Mouse (Mus musculus) heart, embryonic 13.5 days (tissue): Measurements from ENCODE around the gene Sept9. TPM values are rescaled to one million over a fixed set of nuclear protein-coding genes. Genes with fewer than 3 reads are reported as not detected.
A peak's percentile ranks its signal among the peaks of the same experiment; 100 is the strongest.

Experiments used
- ATAC-seq: fragments of 200-750 bp; cut with Nextera tagmentation; 2 replicates; pipeline ENCODE4 v1.8.0; 2017; ENCODE audit warnings: moderate TSS enrichment; ENCODE audit not compliant: insufficient number of reproducible peaks, low FRiP score, low TSS enrichment; ENCODE audit errors: extremely low read depth
- H3K27ac ChIP-seq: fragments of 300-500 bp; sonication (generic); replicated peaks from 2 replicates; pipeline ENCODE4 v1.5.1; 2015; ENCODE audit warnings: moderate library complexity, mild to moderate bottlenecking, inconsistent platforms
- H3K27me3 ChIP-seq: fragments of 300-500 bp; sonication (generic); replicated peaks from 2 replicates; pipeline ENCODE4 v1.6.1; 2015; ENCODE audit warnings: mild to moderate bottlenecking, inconsistent platforms
- H3K36me3 ChIP-seq: fragments of 300-500 bp; sonication (generic); 2 replicates; pipeline ENCODE4 v1.6.1; 2015; ENCODE audit warnings: mild to moderate bottlenecking, inconsistent platforms
- H3K4me1 ChIP-seq: fragments of 300-500 bp; sonication (generic); 2 replicates; pipeline ENCODE4 v1.6.1; 2015; ENCODE audit warnings: inconsistent platforms
- H3K4me2 ChIP-seq: fragments of 300-500 bp; sonication (generic); 2 replicates; pipeline ENCODE4 v1.6.1; 2015; ENCODE audit warnings: inconsistent platforms, mild to moderate bottlenecking, moderate library complexity
- H3K4me3 ChIP-seq: fragments of 300-500 bp; sonication (generic); 2 replicates; pipeline ENCODE4 v1.5.1; 2015; ENCODE audit warnings: moderate library complexity, mild to moderate bottlenecking, inconsistent platforms
- H3K9ac ChIP-seq: fragments of 300-500 bp; sonication (generic); 2 replicates; pipeline ENCODE4 v1.6.1; 2015; ENCODE audit warnings: inconsistent platforms, mild to moderate bottlenecking, moderate library complexity
- H3K9me3 ChIP-seq: fragments of 300-500 bp; sonication (generic); 2 replicates; pipeline ENCODE4 v1.6.1; 2016; ENCODE audit warnings: inconsistent platforms
- WGBS: fragments of 180-500 bp; shearing (Covaris S2); methylation state at CpG from one replicate; pipeline ENCODE4 v1.1.7; 2015; ENCODE audit warnings: mixed read lengths; 5-methylcytosine and 5-hydroxymethylcytosine counted together
- polyA plus RNA-seq: library from polyadenylated mRNA; unstranded; fragments of >200 nt; fragmentation: Nextera tagmentation; extraction: Ambion mirVana; gene quantifications from 2 replicates; pipeline ENCODE4 v1.2.1, GENCODE M21; 2015

The Sept9 gene
- polyA plus RNA-seq, 1 experiment from 2014 or later: 75.5 TPM

DNA sequence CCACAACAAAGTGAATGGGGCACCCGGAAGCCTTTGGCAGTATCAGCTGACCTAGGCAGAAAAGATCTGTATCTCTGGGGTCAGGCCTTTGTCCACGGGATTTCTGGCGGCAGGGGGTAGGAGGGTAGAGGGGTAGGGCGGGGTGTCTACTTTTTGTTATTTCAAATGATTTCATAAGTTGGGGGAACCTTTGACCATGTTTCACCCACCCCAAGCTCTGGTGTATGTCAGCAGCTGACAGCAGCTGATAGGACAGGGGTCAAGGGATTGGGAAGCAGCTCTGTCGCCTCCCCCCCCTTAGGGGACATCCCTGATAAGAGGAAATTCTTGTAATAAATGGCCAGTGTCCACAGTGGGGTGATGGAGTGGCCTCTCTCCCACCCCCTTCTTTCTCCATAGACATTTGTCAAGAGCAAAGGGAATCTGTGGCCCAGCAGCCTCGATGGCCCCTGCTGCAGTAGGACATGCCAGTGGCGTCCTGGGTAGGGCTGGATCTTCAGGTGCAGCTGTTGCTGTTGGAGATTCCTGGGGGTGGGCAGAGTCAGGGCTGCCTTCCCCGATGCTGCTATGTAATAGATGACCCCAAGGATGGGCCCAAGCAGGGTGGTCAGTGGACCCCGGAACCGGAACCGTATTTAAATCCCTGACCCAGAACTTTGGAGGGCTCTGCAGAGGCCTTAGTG is 145.0 kb downstream of the Sept9 start:
- H3K27ac ChIP-seq: peak overlapping the region; percentile 87
- H3K9ac ChIP-seq: peak overlapping the region; percentile 70
- no peaks in the 10 kb centered on the region for H3K9me3 ChIP-seq
- WGBS: 30% methylated on average over 11 of the region's 11 CpGs
- H3K4me1 ChIP-seq: peaks cover 98% of the 10 kb centered on the region
- no peak for ATAC-seq
- H3K27me3 ChIP-seq: no peaks in the 10 kb centered on the region
- no peak overlapping the region for H3K4me3 ChIP-seq
- peak overlapping the region; percentile 39 for H3K4me2 ChIP-seq
- 0 out of 2 replicates have a peak, but pooled peaks cover 3% of the 10 kb centered on the region for H3K36me3 ChIP-seq

DNA sequence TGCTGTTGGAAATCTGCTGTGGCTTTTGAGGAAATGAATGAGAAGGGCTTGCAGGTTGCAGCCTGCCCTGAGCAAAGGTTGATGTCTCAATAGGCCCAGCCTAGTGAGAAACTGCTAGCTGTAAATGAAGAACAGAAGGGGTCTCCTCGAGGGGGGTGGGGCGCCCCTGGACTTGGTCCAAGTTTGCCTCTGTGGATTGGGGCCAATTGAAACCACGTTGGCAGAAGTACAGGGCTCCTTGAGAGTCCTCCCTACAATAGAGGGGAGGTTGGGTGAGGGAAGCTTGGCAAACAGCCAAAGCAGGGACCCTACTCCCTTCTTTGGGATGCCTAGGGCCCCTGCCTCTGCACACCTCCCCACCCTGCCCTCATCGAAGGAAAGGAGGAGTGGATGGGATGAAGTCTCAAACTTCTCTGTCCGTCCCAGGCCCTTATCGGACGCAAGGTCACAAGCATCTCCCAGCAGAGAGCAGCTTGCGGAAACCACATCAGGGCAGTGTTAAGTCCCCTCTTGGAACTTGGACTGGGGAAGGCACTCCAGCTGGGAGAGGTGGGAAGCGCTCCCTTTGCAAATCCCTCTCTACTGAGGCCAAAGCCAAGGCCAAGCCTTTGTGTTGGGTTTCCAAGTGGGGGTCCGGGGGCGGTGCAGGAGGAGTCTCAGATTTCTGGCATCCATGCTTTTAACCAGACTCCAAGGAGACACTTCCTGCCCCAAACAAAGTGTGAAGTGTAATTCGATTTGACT is 145.7 kb downstream of the Sept9 start:
- peak overlapping the region; percentile 70 for H3K9ac ChIP-seq
- H3K4me2 ChIP-seq: peak overlapping the region; percentile 39
- no peak overlapping the region for H3K4me3 ChIP-seq
- H3K27me3 ChIP-seq: no peaks in the 10 kb centered on the region
- H3K4me1 ChIP-seq: peaks cover 98% of the 10 kb centered on the region
- 8% methylated on average over 12 of the region's 12 CpGs for WGBS
- no peak for ATAC-seq
- H3K9me3 ChIP-seq: no peaks in the 10 kb centered on the region
- H3K36me3 ChIP-seq: no peaks in the 10 kb centered on the region
- peak overlapping the region; percentile 87 for H3K27ac ChIP-seq

DNA sequence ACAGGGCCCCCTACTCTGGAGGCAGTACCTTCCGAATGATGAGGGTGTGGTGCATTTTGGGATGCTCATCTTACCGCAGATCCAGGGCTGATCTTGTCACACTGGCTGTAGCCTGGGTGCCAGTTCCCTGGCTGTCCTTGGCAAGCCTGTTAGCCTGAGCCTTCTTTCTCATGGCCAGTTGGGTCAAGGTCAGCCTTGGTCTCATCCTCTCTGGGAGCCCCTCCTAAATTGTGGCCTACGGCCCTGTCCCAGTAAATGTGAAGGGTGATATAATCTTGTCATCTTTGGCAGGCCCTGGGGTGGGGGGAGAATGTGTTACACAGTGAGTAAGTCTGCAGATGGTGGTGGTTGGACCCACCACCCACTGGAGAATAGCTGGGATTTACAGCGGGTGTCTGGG is 147.8 kb downstream of the Sept9 start:
- Histone ChIP-seq H3K4me1 (peaks cover 85% of the 10 kb centered on the region), H3K36me3 (peaks cover 11% of the 10 kb centered on the region), H3K9ac (peak overlapping the region; percentile 33), H3K27ac (peak overlapping the region; percentile 36; the same call in 1 of the 2 replicates), H3K4me3 (no peak overlapping the region), H3K27me3 (no peaks in the 10 kb centered on the region), H3K4me2 (no peak overlapping the region), H3K9me3 (no peaks in the 10 kb centered on the region)
- no peak for ATAC-seq
- 75% methylated on average over 4 of the region's 4 CpGs for WGBS

DNA sequence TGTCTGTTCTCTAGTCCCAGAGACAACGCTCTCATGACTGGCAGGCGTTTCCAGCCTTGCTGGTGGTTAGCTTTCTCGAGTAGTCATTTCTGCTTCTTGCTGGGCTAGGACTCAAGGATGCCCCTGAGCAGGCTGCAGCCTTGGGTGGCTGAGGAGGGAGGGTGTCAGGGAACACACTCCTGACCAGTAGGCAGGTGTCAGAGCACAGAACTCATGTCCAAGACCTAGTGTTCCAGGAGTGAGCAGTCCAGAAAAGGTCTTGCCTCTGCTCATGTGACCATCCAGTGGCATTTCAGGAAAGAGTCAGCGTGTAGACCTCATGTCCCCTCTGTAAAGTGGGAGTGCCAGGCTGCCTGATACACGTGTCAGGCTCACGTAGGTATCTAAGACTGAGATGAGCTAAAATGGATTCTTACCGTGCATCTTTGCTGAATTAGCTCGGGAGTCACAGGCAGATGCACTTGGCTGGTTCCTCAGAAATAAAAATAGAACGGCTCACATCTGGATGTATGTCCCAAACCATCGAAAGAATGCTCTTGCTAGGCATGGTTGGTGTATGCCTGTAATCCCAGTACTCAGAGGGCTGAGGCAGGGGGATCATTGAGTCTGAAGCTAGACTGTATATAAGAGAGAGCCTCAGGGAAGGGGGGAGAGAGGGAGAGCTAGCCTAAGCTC is 149.1 kb downstream of the Sept9 start:
- peaks cover 24% of the 10 kb centered on the region for H3K36me3 ChIP-seq
- no peaks in the 10 kb centered on the region for H3K27me3 ChIP-seq
- H3K4me3 ChIP-seq: no peak overlapping the region
- no peak overlapping the region for H3K4me2 ChIP-seq
- ATAC-seq: no peak
- H3K9ac ChIP-seq: peak overlapping the region; percentile 33; the same call in 1 of the 2 replicates
- H3K4me1 ChIP-seq: peaks cover 74% of the 10 kb centered on the region
- no peaks in the 10 kb centered on the region for H3K9me3 ChIP-seq
- 40% methylated on average over 10 of the region's 10 CpGs for WGBS
- peak overlapping the region; percentile 58; the same call in 1 of the 2 replicates for H3K27ac ChIP-seq

DNA sequence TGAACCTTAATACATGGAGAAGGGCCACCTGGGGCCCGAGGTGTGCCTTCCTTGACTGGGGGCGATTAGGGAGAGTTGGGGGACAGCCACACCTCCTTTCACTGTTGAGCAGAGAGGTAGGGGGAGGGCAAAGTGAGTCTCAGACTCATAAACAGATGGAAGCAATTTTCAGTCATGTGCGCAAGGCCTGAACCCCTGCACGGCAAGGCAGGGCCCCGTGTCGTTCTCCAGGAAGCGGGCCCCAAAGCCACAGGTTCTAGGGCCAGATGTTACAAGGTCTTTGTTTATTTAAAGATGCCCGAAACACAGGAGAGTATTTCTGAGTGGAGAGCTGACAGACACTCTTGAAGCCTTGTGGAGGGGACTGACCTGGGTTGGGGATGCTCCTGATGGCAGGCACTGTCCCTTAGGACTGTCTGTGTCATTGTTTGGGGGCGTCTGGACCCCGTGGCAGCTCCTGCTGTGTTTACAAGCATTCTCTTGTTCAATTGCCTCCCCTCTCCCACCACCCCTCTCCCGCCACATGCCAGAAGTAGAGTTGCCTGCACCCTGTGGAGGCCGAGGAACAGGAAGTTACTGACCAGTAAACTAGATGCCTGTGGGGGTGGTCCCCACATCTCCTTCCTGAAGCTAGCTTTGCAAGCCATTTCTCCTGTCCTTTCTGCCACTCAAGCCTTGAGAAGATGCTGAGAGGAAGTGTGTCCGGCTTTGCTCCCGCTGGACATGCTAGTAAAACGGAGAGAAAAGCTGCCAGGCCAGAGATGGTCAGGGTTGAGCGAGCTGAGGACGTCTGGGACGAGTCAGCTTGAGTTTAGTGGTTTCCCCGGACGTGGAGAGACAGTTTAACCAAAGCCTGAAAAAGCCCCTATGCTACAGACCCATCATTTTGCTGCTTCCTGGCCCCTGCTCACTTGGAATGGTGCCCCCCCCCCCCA is 150.2 kb downstream of the Sept9 start:
- peak overlapping the region; percentile 52 for H3K9ac ChIP-seq
- 43% methylated on average over 20 of the region's 20 CpGs for WGBS
- H3K27me3 ChIP-seq: no peaks in the 10 kb centered on the region
- H3K36me3 ChIP-seq: peaks cover 35% of the 10 kb centered on the region
- no peak overlapping the region for H3K4me3 ChIP-seq
- peak overlapping the region; percentile 58 for H3K27ac ChIP-seq
- no peak for ATAC-seq
- H3K4me1 ChIP-seq: peaks cover 62% of the 10 kb centered on the region
- H3K4me2 ChIP-seq: 0 out of 2 replicates have a peak overlapping the region, but pooled peaks have one; percentile 7
- no peaks in the 10 kb centered on the region for H3K9me3 ChIP-seq

DNA sequence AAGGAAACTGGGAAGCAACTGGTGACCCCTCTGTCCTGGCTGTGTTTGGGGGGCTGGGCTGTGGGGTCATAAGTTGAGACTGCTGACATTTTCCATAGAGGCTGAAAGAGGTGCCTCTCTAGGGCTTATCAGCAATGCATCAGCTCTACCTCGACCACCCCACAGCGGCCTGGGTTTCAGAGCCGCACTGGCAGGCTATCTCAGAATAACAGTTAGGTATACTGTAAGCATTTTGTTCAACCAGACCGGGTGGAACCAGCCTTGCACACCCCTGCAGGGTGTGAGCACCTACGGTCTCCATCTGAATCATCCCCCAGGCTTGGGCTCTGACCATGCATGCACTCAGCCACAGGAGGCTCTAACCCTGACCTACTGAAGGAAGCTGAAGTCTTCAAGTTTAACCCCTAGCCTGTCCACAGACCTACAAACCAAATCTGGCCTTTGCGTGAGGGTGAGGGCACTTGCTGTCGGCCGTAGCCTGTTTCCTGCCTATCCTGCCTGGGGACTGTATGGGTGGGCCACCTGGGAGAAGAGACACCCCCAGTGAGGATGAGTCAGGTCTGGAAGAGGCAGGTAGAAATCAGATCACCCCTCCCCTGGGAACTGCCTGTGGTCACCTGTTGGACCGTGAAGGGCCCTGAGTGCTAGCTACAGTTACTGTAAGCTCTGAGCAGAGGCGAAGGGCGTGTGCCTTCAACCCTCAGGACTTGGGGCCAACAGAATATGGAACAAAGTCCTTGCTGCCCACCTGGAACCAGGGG is 151.2 kb downstream of the Sept9 start:
- WGBS: 69% methylated on average over 11 of the region's 11 CpGs
- Histone ChIP-seq H3K27ac (peak overlapping the region; percentile 58), H3K4me2 (no peak overlapping the region), H3K9me3 (no peaks in the 10 kb centered on the region), H3K27me3 (no peaks in the 10 kb centered on the region), H3K4me3 (no peak overlapping the region), H3K36me3 (peaks cover 45% of the 10 kb centered on the region), H3K4me1 (peaks cover 53% of the 10 kb centered on the region), H3K9ac (peak overlapping the region; percentile 52; the same call in 1 of the 2 replicates)
- ATAC-seq: no peak

DNA sequence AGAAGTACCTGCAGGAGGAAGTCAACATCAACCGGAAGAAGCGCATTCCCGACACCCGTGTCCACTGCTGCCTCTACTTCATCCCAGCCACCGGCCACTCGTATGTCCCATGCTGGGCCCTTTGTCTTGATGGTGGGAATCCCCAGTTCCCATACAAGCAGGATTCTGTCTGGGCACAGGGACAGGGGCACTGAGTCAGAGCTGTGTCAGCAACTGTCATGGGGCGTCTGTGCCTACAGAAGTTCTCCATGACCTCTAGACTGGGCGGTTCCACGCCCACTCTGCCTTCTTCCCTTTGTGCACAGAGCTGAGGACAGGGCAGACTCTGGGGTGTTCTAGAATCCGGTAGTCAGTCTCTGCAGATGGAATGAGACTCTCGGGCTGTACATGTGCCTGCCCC is 153.7 kb downstream of the Sept9 start:
- no peak overlapping the region for H3K4me3 ChIP-seq
- peaks cover 68% of the 10 kb centered on the region for H3K36me3 ChIP-seq
- WGBS: 90% methylated on average over 11 of the region's 11 CpGs
- no peaks in the 10 kb centered on the region for H3K27me3 ChIP-seq
- H3K9me3 ChIP-seq: no peaks in the 10 kb centered on the region
- H3K9ac ChIP-seq: no peak overlapping the region
- no peak overlapping the region for H3K27ac ChIP-seq
- no peak for ATAC-seq
- H3K4me1 ChIP-seq: peaks cover 28% of the 10 kb centered on the region
- H3K4me2 ChIP-seq: no peak overlapping the region

DNA sequence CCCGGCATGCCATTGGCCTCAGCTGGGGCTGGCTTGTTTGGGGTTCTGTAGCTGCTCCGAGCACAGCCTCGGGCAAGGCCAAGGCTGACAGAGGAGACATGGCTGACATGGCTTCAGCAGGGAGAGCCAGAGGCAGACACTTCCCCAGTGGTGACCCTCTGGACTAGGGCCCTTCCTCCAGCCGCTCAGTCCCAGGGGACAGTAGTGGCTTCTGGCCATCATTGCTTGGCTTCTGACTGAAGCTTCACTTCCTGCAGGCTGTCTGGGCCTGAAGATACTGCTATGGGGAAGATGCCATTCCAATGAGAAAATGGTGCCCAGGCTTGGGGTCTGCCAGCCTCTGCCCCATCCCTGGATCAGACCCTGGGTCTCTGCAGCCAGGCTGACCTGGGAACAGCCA is 154.6 kb downstream of the Sept9 start:
- no peak overlapping the region for H3K4me2 ChIP-seq
- H3K4me3 ChIP-seq: no peak overlapping the region
- no peaks in the 10 kb centered on the region for H3K9me3 ChIP-seq
- 81% methylated on average over 4 of the region's 4 CpGs for WGBS
- peaks cover 18% of the 10 kb centered on the region for H3K4me1 ChIP-seq
- H3K27ac ChIP-seq: no peak overlapping the region; the same call in 1 of the 2 replicates
- ATAC-seq: no peak
- no peaks in the 10 kb centered on the region for H3K27me3 ChIP-seq
- H3K36me3 ChIP-seq: peaks cover 76% of the 10 kb centered on the region
- H3K9ac ChIP-seq: no peak overlapping the region

DNA sequence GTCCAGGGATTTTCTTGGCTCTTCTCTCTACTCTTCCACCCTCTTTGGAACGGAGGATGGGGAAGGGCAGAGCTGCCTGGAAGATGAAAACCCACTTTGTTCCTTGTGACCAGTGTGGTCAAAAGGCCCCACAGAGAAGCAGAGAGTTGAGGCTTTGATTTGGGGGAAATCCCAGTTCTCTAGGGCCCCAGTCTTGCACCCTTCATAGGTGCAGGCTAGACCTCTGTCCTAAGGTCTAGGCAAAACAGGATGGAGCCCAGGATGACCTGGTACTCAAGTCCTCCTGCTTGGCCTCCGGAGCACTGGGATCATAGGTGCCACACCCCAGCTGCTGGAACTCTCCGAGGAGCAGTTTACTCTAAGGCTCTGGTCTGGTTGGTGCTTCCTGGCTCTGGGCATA is 157.5 kb downstream of the Sept9 start:
- H3K9me3 ChIP-seq: no peaks in the 10 kb centered on the region
- no peak overlapping the region for H3K4me3 ChIP-seq
- no peaks in the 10 kb centered on the region for H3K27me3 ChIP-seq
- 72% methylated on average over 3 of the region's 3 CpGs for WGBS
- no peak overlapping the region for H3K4me2 ChIP-seq
- H3K9ac ChIP-seq: no peak overlapping the region
- H3K4me1 ChIP-seq: no peaks in the 10 kb centered on the region
- ATAC-seq: no peak
- H3K27ac ChIP-seq: no peak overlapping the region
- peaks cover 93% of the 10 kb centered on the region for H3K36me3 ChIP-seq

DNA sequence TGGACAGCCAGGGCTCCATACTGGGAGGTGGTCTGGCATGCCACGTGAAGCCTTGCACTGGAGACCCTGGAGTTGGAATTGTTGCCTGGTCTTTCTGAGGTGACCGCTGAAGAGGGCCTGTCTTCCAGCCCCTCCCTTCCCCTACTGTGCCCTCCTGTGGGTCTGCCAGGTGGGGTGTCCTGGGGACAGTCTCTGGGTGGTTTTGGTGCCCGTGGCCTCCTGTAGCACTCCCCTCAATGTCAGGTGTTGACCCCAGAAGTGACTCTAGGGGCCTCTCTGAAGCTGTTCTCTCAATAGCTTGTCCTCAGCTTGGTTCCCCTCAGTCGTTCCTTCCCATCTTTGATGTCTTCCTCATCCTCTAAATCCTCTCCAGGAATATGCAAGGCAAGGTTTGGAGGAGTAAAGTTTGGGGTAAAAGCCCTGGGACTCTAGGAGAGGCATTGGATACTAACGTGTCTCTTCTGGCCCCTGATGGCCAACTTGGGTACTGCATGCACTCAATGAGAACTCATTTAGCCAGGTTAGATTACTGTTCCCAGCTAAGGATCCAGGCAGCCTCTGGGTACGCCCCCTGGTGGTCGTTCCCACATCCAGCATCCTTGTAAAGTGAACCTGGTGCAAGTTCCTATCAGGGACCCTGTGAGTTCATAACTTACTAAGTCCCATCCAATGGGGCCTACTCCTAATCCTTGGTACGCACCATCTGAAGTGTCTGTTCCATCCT is 158.6 kb downstream of the Sept9 start:
- no peaks in the 10 kb centered on the region for H3K9me3 ChIP-seq
- 37% methylated on average over 8 of the region's 8 CpGs for WGBS
- H3K27ac ChIP-seq: no peak overlapping the region
- no peak overlapping the region for H3K4me2 ChIP-seq
- H3K27me3 ChIP-seq: no peaks in the 10 kb centered on the region
- ATAC-seq: no peak
- no peak overlapping the region for H3K4me3 ChIP-seq
- H3K9ac ChIP-seq: no peak overlapping the region
- no peaks in the 10 kb centered on the region for H3K4me1 ChIP-seq
- peaks cover 93% of the 10 kb centered on the region for H3K36me3 ChIP-seq
